In genomic region chr9:111272356-111272755, GRCm38 (mm10) we compare ENCODE assay signal across 8 mouse cellular contexts. TPM values are rescaled to one million over a fixed set of nuclear protein-coding genes. Genes with fewer than 3 reads are reported as not detected.
DNase-seq lines count a peak whose midpoint lies in the region; ATAC-seq and TF ChIP-seq lines count a peak whose summit lies in the region.

No protein-coding gene starts in this region.

- no peaks in the 10 kb centered on the region for H3K9me3 ChIP-seq in forebrain, embryonic 14.5 days (replicated peaks; ENCODE audit: control insufficient read depth, low read length)
- no peaks in the 10 kb centered on the region for H3K9me3 ChIP-seq in limb, embryonic 15.5 days

- H3K27ac ChIP-seq in bone marrow, adult 2 months (ENCODE audit: control insufficient read depth, insufficient read depth, low read depth, low read length, poor library complexity) = peak overlapping the region; percentile 93
- peak overlapping the region; percentile 91; the same call in 1 of the 2 replicates for H3K27ac ChIP-seq in forebrain, embryonic 14.5 days (ENCODE audit: low read depth, low read length)
- peak overlapping the region; percentile 97 for H3K27ac ChIP-seq in limb, embryonic 15.5 days
- peak overlapping the region; percentile 80 for H3K27ac ChIP-seq in olfactory bulb, adult 2 months (ENCODE audit: insufficient read depth, low read depth, low read length)

- H3K36me3 ChIP-seq in forebrain, embryonic 14.5 days (ENCODE audit: control insufficient read depth, insufficient read depth, low read length) = peaks cover 25% of the 10 kb centered on the region
- peaks cover 11% of the 10 kb centered on the region for H3K36me3 ChIP-seq in limb, embryonic 15.5 days

- no peak for ATAC-seq in forebrain, embryonic 14.5 days
- ATAC-seq in limb, embryonic 15.5 days (ENCODE audit: insufficient number of reproducible peaks, low FRiP score, low TSS enrichment, low read depth) = no peak

- DNase-seq in lung, adult 2 months = no peak
- DNase-seq in lung, postnatal 4 days = no peak
- DNase-seq in forebrain, embryonic 14.5 days (ENCODE audit: low spot score) = no peak
- no peak for DNase-seq in right cerebral cortex, postnatal 4 days
- DNase-seq in thymus, postnatal 4 days = no peak

- H3K4me1 ChIP-seq in lung, adult 2 months (ENCODE audit: control insufficient read depth, insufficient read depth, low read length) = peaks cover 15% of the 10 kb centered on the region
- H3K4me1 ChIP-seq in bone marrow, adult 2 months (ENCODE audit: control insufficient read depth, insufficient read depth, low read length) = no peaks in the 10 kb centered on the region; the same call in 1 of the 2 replicates
- H3K4me1 ChIP-seq in forebrain, embryonic 14.5 days (ENCODE audit: control insufficient read depth, insufficient read depth, low read length) = peaks cover 30% of the 10 kb centered on the region
- H3K4me1 ChIP-seq in limb, embryonic 15.5 days = peaks cover 28% of the 10 kb centered on the region
- peaks cover 3% of the 10 kb centered on the region for H3K4me1 ChIP-seq in olfactory bulb, adult 2 months (ENCODE audit: control insufficient read depth, insufficient read depth, low read length)

- TF ChIP-seq POLR2A in lung, adult 2 months (IDR thresholded peaks at IDR 0.05; ENCODE audit: borderline replicate concordance, extremely low read depth, low read depth, low read length) = 0 out of 2 replicates have a peak, but pooled peaks have one; percentile 5
- no peak for TF ChIP-seq POLR2A in bone marrow, adult 2 months (IDR thresholded peaks at IDR 0.05; ENCODE audit: borderline replicate concordance, control insufficient read depth, low read depth, low read length)
- no peak for TF ChIP-seq POLR2A in olfactory bulb, adult 2 months (IDR thresholded peaks at IDR 0.05; ENCODE audit: insufficient read depth, low read depth, low read length)

- peak overlapping the region; percentile 91 for H3K4me2 ChIP-seq in forebrain, embryonic 14.5 days (ENCODE audit: low read length)
- peak overlapping the region; percentile 63 for H3K4me2 ChIP-seq in limb, embryonic 15.5 days

- H3K9ac ChIP-seq in forebrain, embryonic 14.5 days (ENCODE audit: low read length) = peak overlapping the region; percentile 95
- peak overlapping the region; percentile 72 for H3K9ac ChIP-seq in limb, embryonic 15.5 days

- 4% methylated on average over 19 of the region's 19 CpGs for WGBS in lung, adult 2 months
- WGBS in bone marrow, adult 2 months = 5% methylated on average over 19 of the region's 19 CpGs
- 14% methylated on average over 19 of the region's 19 CpGs for WGBS in forebrain, embryonic 14.5 days
- WGBS in limb, embryonic 15.5 days = 6% methylated on average over 19 of the region's 19 CpGs
- WGBS in olfactory bulb, adult 2 months = 4% methylated on average over 19 of the region's 19 CpGs

- H3K27me3 ChIP-seq in forebrain, embryonic 14.5 days (replicated peaks; ENCODE audit: control insufficient read depth, insufficient read depth, low read length) = no peaks in the 10 kb centered on the region
- H3K27me3 ChIP-seq in limb, embryonic 15.5 days = no peaks in the 10 kb centered on the region

- H3K4me3 ChIP-seq in lung, adult 2 months (replicated peaks; ENCODE audit: extremely low read depth, low read depth, low read length) = peak overlapping the region; percentile 74
- H3K4me3 ChIP-seq in bone marrow, adult 2 months (replicated peaks; ENCODE audit: control insufficient read depth, low read depth, low read length) = peak overlapping the region; percentile 92
- H3K4me3 ChIP-seq in forebrain, embryonic 14.5 days (ENCODE audit: low read depth, low read length) = peak overlapping the region; percentile 83
- H3K4me3 ChIP-seq in limb, embryonic 15.5 days = peak overlapping the region; percentile 83
- peak overlapping the region; percentile 67 for H3K4me3 ChIP-seq in olfactory bulb, adult 2 months (ENCODE audit: insufficient read depth, low read depth, low read length)

- TF ChIP-seq CTCF in lung, adult 2 months (IDR thresholded peaks at IDR 0.05; ENCODE audit: insufficient read depth, low read length) = no peak
- TF ChIP-seq CTCF in bone marrow, adult 2 months (IDR thresholded peaks at IDR 0.05; ENCODE audit: control insufficient read depth, insufficient read depth, low read length) = no peak
- no peak for TF ChIP-seq CTCF in olfactory bulb, adult 2 months (IDR thresholded peaks at IDR 0.05; ENCODE audit: insufficient read depth, low read depth, low read length)

RNA-seq across cellular contexts. Expression of gene Epm2aip1, which starts 0.6 kb away (rescaled TPM):
- 7.3 and 10.1 TPM in 2 replicates for polyA plus RNA-seq in lung, adult 2 months (2012; rRNA removed)
- polyA plus RNA-seq in bone marrow, adult 2 months (2011; ENCODE audit: insufficient read depth, insufficient read length, low replicate concordance, missing spikeins) = 3.6 and 5.4 TPM in 2 replicates
- polyA plus RNA-seq in forebrain, embryonic 14.5 days (2014; fragmentation: Nextera tagmentation; extraction: Ambion mirVana) = 60.5 and 73.7 TPM in 2 replicates
- 27.9 and 30.0 TPM in 2 replicates for polyA plus RNA-seq in limb, embryonic 15.5 days (2015; fragmentation: Nextera tagmentation; extraction: Ambion mirVana)
- polyA plus RNA-seq in olfactory bulb, adult 2 months (2012; ENCODE audit: insufficient read depth, insufficient read length, low replicate concordance, missing spikeins) = 80.5 TPM in 1 of 2 replicates, not detected in the other

RNA-seq across cellular contexts. Expression of gene Mlh1, which starts 0.8 kb away (rescaled TPM):
- polyA plus RNA-seq in lung, adult 2 months (2012; rRNA removed) = 9.0 and 10.8 TPM in 2 replicates
- 23.3 and 34.8 TPM in 2 replicates for polyA plus RNA-seq in bone marrow, adult 2 months (2011; ENCODE audit: insufficient read depth, insufficient read length, low replicate concordance, missing spikeins)
- polyA plus RNA-seq in forebrain, embryonic 14.5 days (2014; fragmentation: Nextera tagmentation; extraction: Ambion mirVana) = 30.4 and 37.0 TPM in 2 replicates
- 32.2 and 35.7 TPM in 2 replicates for polyA plus RNA-seq in limb, embryonic 15.5 days (2015; fragmentation: Nextera tagmentation; extraction: Ambion mirVana)
- polyA plus RNA-seq in olfactory bulb, adult 2 months (2012; ENCODE audit: insufficient read depth, insufficient read length, low replicate concordance, missing spikeins) = not detected in 2 replicates

RNA-seq across cellular contexts. Expression of gene Trank1, which starts 39.2 kb away (rescaled TPM):
- 0.05 and 0.20 TPM in 2 replicates for polyA plus RNA-seq in lung, adult 2 months (2012; rRNA removed)
- polyA plus RNA-seq in bone marrow, adult 2 months (2011; ENCODE audit: insufficient read depth, insufficient read length, low replicate concordance, missing spikeins) = 0.23 and 0.75 TPM in 2 replicates
- polyA plus RNA-seq in forebrain, embryonic 14.5 days (2014; fragmentation: Nextera tagmentation; extraction: Ambion mirVana) = 5.9 and 8.5 TPM in 2 replicates
- polyA plus RNA-seq in limb, embryonic 15.5 days (2015; fragmentation: Nextera tagmentation; extraction: Ambion mirVana) = 0.57 and 0.76 TPM in 2 replicates
- polyA plus RNA-seq in olfactory bulb, adult 2 months (2012; ENCODE audit: insufficient read depth, insufficient read length, low replicate concordance, missing spikeins) = 43.4 and 47.9 TPM in 2 replicates
